Mouse (Mus musculus): ENCODE measurements around the gene Wnt9b. TPM values are rescaled to one million over a fixed set of nuclear protein-coding genes. Genes with fewer than 3 reads are reported as not detected.

Wnt9b gene
- total and polyA plus RNA-seq, 3 experiments, result not detected

DNA sequence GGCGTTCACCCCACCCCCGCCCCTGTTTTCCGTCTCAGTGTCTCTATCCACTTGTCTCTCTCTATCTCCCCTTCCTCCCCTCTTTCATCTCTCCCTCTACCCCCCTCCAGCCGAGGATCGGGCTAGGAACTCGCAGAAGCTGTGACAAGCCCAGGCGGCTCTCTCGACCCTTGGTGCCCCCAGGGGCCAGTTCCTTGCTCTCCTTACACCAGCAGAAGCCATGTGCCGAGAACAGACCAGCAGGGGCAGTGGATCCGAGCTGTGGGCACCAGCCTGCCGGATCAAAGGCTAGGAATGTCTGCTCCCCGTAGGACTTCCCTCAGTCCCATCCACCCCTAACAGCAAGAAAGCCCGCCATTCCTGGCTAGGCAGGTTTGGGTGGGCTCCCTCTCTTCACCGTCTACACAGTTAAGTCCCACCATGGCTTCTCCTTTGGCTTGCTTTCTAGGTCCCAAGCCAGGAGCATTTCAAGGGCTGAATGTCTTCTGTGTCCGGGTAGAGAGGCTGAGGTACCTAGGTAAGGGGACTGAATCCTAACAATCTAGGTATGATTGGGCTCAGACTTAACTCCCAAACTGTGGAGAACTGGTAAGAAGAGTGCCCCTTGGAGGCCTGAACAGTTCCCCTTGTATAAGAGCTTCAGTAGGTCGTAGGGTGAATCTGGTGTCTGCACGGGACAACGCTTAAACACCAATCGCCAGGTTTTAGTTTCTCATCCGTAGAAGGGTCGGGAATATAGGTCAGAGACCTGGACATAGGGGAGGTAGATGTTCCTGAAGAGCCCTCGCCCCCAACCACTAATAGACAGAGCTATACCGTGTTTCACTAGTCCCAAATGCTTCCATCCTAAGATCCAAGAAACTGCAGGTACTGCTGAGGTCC is 23.1 kb upstream of the Wnt9b start:
- Histone ChIP-seq H3K79me2 (ENCODE audit: control insufficient read depth, insufficient read depth, low read length, poor library complexity) (no peaks in the 10 kb centered on the region), H3K9ac (ENCODE audit: control insufficient read depth, low read depth, low read length, poor library complexity, severe bottlenecking) (no peak overlapping the region), H3K9me3 (replicated peaks; ENCODE audit: insufficient read depth, low read length) (no peaks in the 10 kb centered on the region), H3K4me1 (ENCODE audit: control insufficient read depth in 1 of 2, insufficient read depth in 2 of 2, low read length in 2 of 2) (no peaks in the 10 kb centered on the region), H3K36me3 (ENCODE audit: control insufficient read depth in 1 of 2, insufficient read depth in 2 of 2, low read length in 2 of 2) (no peaks in the 10 kb centered on the region), H3K27me3 (ENCODE audit: control insufficient read depth in 1 of 2, insufficient read depth in 2 of 2, low read length in 2 of 2) (no peaks in the 10 kb centered on the region; a peak in 1 of 4 replicates), H3K4me3 (ENCODE audit: control insufficient read depth in 1 of 2, insufficient read depth in 1 of 2, low read depth in 2 of 2, low read length in 2 of 2) (no peak overlapping the region), H3K27ac (ENCODE audit: control insufficient read depth, low read depth, low read length) (no peak overlapping the region)
- no peak for TF ChIP-seq CHD1 (IDR thresholded peaks at IDR 0.05; ENCODE audit: low read depth, low read length)
- no peak for DNase-seq (ENCODE audit: low read depth, low spot score)

DNA sequence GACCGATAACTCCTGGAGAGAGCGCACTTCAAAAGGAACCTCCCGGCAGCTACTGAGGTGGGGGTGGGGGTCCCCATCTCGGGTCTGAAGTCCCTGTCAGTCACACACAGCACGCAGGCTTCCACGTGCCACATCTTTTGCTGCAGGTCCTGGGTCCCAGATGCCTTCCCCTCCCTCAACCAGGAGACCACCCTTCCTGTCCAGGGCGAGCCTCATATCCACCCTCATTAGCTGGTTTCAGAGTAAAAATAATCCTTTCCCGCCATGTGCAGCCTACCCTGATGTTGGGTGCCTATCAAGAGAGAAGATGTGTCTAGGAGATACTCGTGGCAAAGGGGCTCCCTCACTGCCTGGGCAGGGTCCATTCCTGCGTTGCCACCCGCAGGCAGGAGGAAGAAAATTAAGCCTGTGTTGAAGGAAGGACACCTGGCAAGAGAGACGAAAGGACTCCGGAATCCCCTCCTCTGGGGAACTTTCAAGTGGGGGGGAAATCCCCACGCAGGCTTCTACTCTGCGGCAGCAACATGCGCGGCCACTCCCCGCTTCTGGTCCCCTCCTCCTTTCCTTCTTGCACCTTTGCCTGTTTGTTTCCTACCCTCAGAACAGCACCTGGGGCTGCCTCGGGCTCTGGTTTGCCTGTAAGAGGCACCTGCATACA is 21.7 kb upstream of the Wnt9b start:
- no peak for DNase-seq (ENCODE audit: low read depth, low spot score)
- Histone ChIP-seq H3K36me3 (ENCODE audit: control insufficient read depth in 1 of 2, insufficient read depth in 2 of 2, low read length in 2 of 2) (no peaks in the 10 kb centered on the region), H3K4me3 (ENCODE audit: control insufficient read depth in 1 of 2, insufficient read depth in 1 of 2, low read depth in 2 of 2, low read length in 2 of 2) (no peak overlapping the region), H3K27ac (ENCODE audit: control insufficient read depth, low read depth, low read length) (no peak overlapping the region), H3K79me2 (ENCODE audit: control insufficient read depth, insufficient read depth, low read length, poor library complexity) (no peaks in the 10 kb centered on the region), H3K4me1 (ENCODE audit: control insufficient read depth in 1 of 2, insufficient read depth in 2 of 2, low read length in 2 of 2) (no peaks in the 10 kb centered on the region), H3K27me3 (ENCODE audit: control insufficient read depth in 1 of 2, insufficient read depth in 2 of 2, low read length in 2 of 2) (no peaks in the 10 kb centered on the region; a peak in 1 of 4 replicates), H3K9me3 (replicated peaks; ENCODE audit: insufficient read depth, low read length) (no peaks in the 10 kb centered on the region), H3K9ac (ENCODE audit: control insufficient read depth, low read depth, low read length, poor library complexity, severe bottlenecking) (no peak overlapping the region)
- TF ChIP-seq NELFE (IDR thresholded peaks at IDR 0.05; ENCODE audit: low read depth, low read length), result no peak
- no peak for TF ChIP-seq ZKSCAN1 (IDR thresholded peaks at IDR 0.05; ENCODE audit: low read depth, low read length)
- no peak for TF ChIP-seq SMC3 (IDR thresholded peaks at IDR 0.05; ENCODE audit: low read depth, low read length)
- no peak for TF ChIP-seq KAT2A (conservative IDR thresholded peaks at IDR 0.05; ENCODE audit: low read depth, low read length)
- no peak for TF ChIP-seq POLR2A (IDR thresholded peaks at IDR 0.05; ENCODE audit: control insufficient read depth in 1 of 2, insufficient read depth in 1 of 2, low read depth in 1 of 2, low read length in 2 of 2, poor library complexity in 1 of 2)
- no peak for TF ChIP-seq MAZ (IDR thresholded peaks at IDR 0.05; ENCODE audit: low read depth, low read length)
- TF ChIP-seq NRF1 (IDR thresholded peaks at IDR 0.05; ENCODE audit: insufficient read depth, low read depth, low read length, poor library complexity, severe bottlenecking), result no peak
- TF ChIP-seq POLR2AphosphoS5 (IDR thresholded peaks at IDR 0.05; ENCODE audit: borderline replicate concordance, low read depth, low read length), result no peak
- TF ChIP-seq RCOR1 (IDR thresholded peaks at IDR 0.05; ENCODE audit: low read depth, low read length), result no peak
- TF ChIP-seq TBP (IDR thresholded peaks at IDR 0.05; ENCODE audit: low read depth, low read length), result no peak

DNA sequence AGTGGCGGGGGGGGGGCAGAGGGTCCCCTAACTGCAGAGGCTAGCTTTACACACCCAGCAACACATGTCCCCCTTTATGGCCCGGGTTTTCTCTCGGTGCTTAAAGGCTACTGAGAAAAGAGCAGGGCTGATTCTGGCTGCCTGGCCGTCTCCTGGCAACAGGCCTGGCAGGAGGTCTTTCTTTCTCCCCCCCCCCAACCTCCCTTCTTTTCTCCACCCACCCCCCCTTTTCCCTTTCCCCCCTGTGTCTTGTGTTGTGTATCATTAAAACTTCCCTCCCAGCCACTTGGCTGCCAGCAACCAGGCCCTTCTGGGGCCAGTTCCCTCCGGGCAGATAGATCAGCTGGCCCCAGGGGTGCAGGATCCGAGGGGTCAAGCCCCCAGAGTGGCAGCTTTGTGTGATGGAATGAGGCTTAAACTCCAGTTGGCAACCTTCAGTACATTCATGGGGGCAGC is 16.0 kb upstream of the Wnt9b start:
- Histone ChIP-seq H3K9ac (ENCODE audit: control insufficient read depth, low read depth, low read length, poor library complexity, severe bottlenecking) (no peak overlapping the region), H3K27me3 (ENCODE audit: control insufficient read depth in 1 of 2, insufficient read depth in 2 of 2, low read length in 2 of 2) (no peaks in the 10 kb centered on the region), H3K9me3 (replicated peaks; ENCODE audit: insufficient read depth, low read length) (no peaks in the 10 kb centered on the region), H3K36me3 (ENCODE audit: control insufficient read depth in 1 of 2, insufficient read depth in 2 of 2, low read length in 2 of 2) (no peaks in the 10 kb centered on the region), H3K79me2 (ENCODE audit: control insufficient read depth, insufficient read depth, low read length, poor library complexity) (no peaks in the 10 kb centered on the region), H3K27ac (ENCODE audit: control insufficient read depth, low read depth, low read length) (no peak overlapping the region), H3K4me3 (ENCODE audit: control insufficient read depth in 1 of 2, insufficient read depth in 1 of 2, low read depth in 2 of 2, low read length in 2 of 2) (no peak overlapping the region), H3K4me1 (ENCODE audit: control insufficient read depth in 1 of 2, insufficient read depth in 2 of 2, low read length in 2 of 2) (no peaks in the 10 kb centered on the region)
- no peak for DNase-seq (ENCODE audit: low read depth, low spot score)
- no peak for TF ChIP-seq POLR2AphosphoS5 (IDR thresholded peaks at IDR 0.05; ENCODE audit: borderline replicate concordance, low read depth, low read length)
- no peak for TF ChIP-seq CHD1 (IDR thresholded peaks at IDR 0.05; ENCODE audit: low read depth, low read length)
- no peak for TF ChIP-seq ETS1 (IDR thresholded peaks at IDR 0.05; ENCODE audit: low read depth, low read length)
- TF ChIP-seq MYB (IDR thresholded peaks at IDR 0.05; ENCODE audit: low read depth, low read length), result no peak
- TF ChIP-seq MEF2A (IDR thresholded peaks at IDR 0.05; ENCODE audit: extremely low read depth, insufficient replicate concordance, low read depth, low read length, poor library complexity, severe bottlenecking), result no peak
- TF ChIP-seq UBTF (IDR thresholded peaks at IDR 0.05; ENCODE audit: borderline replicate concordance, insufficient read depth, low read depth, low read length), result no peak
- TF ChIP-seq MYC (IDR thresholded peaks at IDR 0.05; ENCODE audit: low read depth, low read length), result no peak
- no peak for TF ChIP-seq MAZ (IDR thresholded peaks at IDR 0.05; ENCODE audit: low read depth, low read length)
- TF ChIP-seq MXI1 (IDR thresholded peaks at IDR 0.05; ENCODE audit: low read depth, low read length), result no peak
- no peak for TF ChIP-seq JUND (IDR thresholded peaks at IDR 0.05; ENCODE audit: low read depth, low read length)
- no peak for TF ChIP-seq SIN3A (IDR thresholded peaks at IDR 0.05; ENCODE audit: low read length)
- no peak for TF ChIP-seq SMC3 (IDR thresholded peaks at IDR 0.05; ENCODE audit: low read depth, low read length)
- TF ChIP-seq TBP (IDR thresholded peaks at IDR 0.05; ENCODE audit: low read depth, low read length), result no peak
- TF ChIP-seq POLR2AphosphoS2 (IDR thresholded peaks at IDR 0.05; ENCODE audit: low read length), result no peak
- no peak for TF ChIP-seq CTCF (IDR thresholded peaks at IDR 0.05 in 2 of 3, conservative IDR thresholded peaks at IDR 0.05 in 1 of 3; ENCODE audit: control insufficient read depth in 1 of 3, insufficient read depth in 1 of 3, low read depth in 2 of 3, low read length in 3 of 3, poor library complexity in 1 of 3, severe bottlenecking in 1 of 3)
- no peak for TF ChIP-seq ELF1 (IDR thresholded peaks at IDR 0.05; ENCODE audit: low read depth, low read length)
- TF ChIP-seq ZC3H11A (IDR thresholded peaks at IDR 0.05; ENCODE audit: low read depth, low read length), result no peak

All from MEL (cell line).